Mouse (Mus musculus) CH12.LX (cell line): Measurements from ENCODE around the gene Hecw2.

ENCODE experiments used
- CTCF ChIP-seq, 2 experiments: IDR thresholded peaks in 1 of 2; conservative IDR thresholded peaks in 1 of 2; 2 replicates each; pipeline ENCODE4 v1.5.1; 2011 to 2012; ENCODE audit warnings: low read depth in 2 of 2, low read length in 2 of 2, improper control_type of control experiment in 1 of 2, inconsistent platforms in 1 of 2, mild to moderate bottlenecking in 1 of 2, moderate library complexity in 1 of 2
- EP300 ChIP-seq: IDR thresholded peaks from 2 replicates; pipeline ENCODE4 v1.6.1; 2011; ENCODE audit warnings: low read length, improper control_type of control experiment
- ETS1 ChIP-seq: conservative IDR thresholded peaks from 2 replicates; pipeline ENCODE4 v1.6.1; 2012; ENCODE audit warnings: low read depth, mild to moderate bottlenecking, inconsistent platforms, low read length, improper control_type of control experiment, moderate library complexity
- HCFC1 ChIP-seq: IDR thresholded peaks from 2 replicates; pipeline ENCODE4 v1.6.1; 2012; ENCODE audit warnings: low read depth, mild to moderate bottlenecking, inconsistent platforms, low read length, improper control_type of control experiment
- MAFK ChIP-seq: IDR thresholded peaks from 2 replicates; pipeline ENCODE4 v1.6.1; 2011; ENCODE audit warnings: low read length, improper control_type of control experiment; ENCODE audit not compliant: insufficient replicate concordance
- POLR2A ChIP-seq: IDR thresholded peaks from 2 replicates; pipeline ENCODE4 v1.6.1; 2011; ENCODE audit warnings: low read depth, mild to moderate bottlenecking, improper control_type of control experiment, low read length
- SIN3A ChIP-seq: IDR thresholded peaks from 2 replicates; pipeline ENCODE4 v1.6.1; 2012; ENCODE audit warnings: low read length, improper control_type of control experiment, inconsistent platforms
- UBTF ChIP-seq: IDR thresholded peaks from 2 replicates; pipeline ENCODE4 v1.6.1; 2012; ENCODE audit warnings: low read depth, mild to moderate bottlenecking, inconsistent platforms, low read length, improper control_type of control experiment, moderate library complexity

DNA sequence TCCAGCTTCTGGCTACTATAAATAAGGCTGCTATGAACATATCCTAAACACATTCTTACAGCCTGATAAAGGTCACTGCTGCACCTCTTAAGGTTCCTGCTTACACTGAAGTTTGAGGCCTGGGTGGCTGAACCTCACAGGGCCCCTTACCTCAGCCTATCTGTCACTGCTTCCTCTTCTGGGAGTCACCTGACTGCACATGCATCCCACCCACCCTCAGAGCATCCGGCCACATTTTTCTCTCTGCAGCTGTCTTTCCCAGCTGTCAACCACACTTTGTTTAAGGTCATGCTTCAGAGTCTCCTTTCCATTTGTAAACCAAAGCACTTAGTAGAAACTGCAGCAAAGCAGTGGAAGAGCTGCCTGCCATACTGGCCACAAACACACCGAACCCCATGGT lies 403.6 kb downstream of the Hecw2 start:
- TF ChIP-seq POLR2A: peak; percentile 39; the same call in 1 of the 2 replicates
- no peak for TF ChIP-seq CTCF (conservative IDR thresholded peaks at IDR 0.05 in 1 of 2, IDR thresholded peaks at IDR 0.05 in 1 of 2; ENCODE audit: low read depth in 2 of 2, low read length in 2 of 2)
- TF ChIP-seq SIN3A: peak; percentile 94
- peak; percentile 92 for TF ChIP-seq EP300
- TF ChIP-seq UBTF: no peak
- TF ChIP-seq MAFK: peak; percentile 83
- peak; percentile 98 for TF ChIP-seq ETS1
- peak; percentile 67 for TF ChIP-seq HCFC1
